Mouse (Mus musculus) bone marrow, adult 2 months (tissue): Measurements from ENCODE around the gene Pltp.

Experiments used
- CTCF ChIP-seq: fragments of 200-500 bp; IDR thresholded peaks from 2 replicates; pipeline ENCODE4 v1.5.1; 2011; ENCODE audit warnings: low read length, control low read depth; ENCODE audit not compliant: control insufficient read depth, insufficient read depth
- POLR2A ChIP-seq: fragments of 200-500 bp; IDR thresholded peaks from 2 replicates; pipeline ENCODE4 v1.6.1; 2011; ENCODE audit warnings: low read depth, mild to moderate bottlenecking, control low read depth, low read length, borderline replicate concordance; ENCODE audit not compliant: control insufficient read depth

DNA sequence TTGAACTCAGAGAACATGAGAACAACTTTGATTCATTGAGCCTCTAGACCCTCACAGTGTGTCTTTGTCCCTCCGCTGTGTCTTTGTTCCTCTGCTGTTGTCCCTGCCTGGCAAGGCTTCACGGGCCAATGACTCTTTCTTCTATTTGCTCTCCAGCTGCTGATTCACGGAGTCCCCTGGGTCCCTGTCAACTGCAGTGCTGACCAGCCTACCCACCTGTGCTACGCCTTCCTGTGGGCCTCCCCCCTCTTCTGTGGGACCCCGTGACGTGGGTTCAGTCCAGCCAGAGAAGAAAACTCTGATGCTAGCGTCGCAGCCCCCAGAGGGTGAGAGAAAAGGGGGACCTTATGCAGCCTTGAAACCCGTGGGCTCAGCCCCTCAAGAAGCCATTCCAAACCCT is 25.1 kb upstream of the Pltp start:
- TF ChIP-seq CTCF (no peak), POLR2A (no peak)
